Mouse (Mus musculus) gastrocnemius, postnatal 14 days (tissue): ENCODE measurements around the gene Pak4. TPM values are rescaled to one million over a fixed set of nuclear protein-coding genes. Genes with fewer than 3 reads are reported as not detected.

Experiments
- DNase-seq: peaks from one replicate; pipeline ENCODE4 v3.0.0; 2021; ENCODE audit warnings: mixed read lengths
- intact Hi-C: fragments of 180-260 bp; cut with DNase I; formaldehyde crosslinking; loops from one replicate; pipeline ENCODE4 v1.15.1; 2025; ENCODE audit warnings: low total_unique reads
- total RNA-seq, 2 experiments: library from RNA; stranded (reverse); gene quantifications; 2 replicates each; pipeline ENCODE4 v1.2.3; 2021

The Pak4 gene
- total RNA-seq, 2 experiments from 2014 or later, result 2.9 to 4.6 TPM

DNA sequence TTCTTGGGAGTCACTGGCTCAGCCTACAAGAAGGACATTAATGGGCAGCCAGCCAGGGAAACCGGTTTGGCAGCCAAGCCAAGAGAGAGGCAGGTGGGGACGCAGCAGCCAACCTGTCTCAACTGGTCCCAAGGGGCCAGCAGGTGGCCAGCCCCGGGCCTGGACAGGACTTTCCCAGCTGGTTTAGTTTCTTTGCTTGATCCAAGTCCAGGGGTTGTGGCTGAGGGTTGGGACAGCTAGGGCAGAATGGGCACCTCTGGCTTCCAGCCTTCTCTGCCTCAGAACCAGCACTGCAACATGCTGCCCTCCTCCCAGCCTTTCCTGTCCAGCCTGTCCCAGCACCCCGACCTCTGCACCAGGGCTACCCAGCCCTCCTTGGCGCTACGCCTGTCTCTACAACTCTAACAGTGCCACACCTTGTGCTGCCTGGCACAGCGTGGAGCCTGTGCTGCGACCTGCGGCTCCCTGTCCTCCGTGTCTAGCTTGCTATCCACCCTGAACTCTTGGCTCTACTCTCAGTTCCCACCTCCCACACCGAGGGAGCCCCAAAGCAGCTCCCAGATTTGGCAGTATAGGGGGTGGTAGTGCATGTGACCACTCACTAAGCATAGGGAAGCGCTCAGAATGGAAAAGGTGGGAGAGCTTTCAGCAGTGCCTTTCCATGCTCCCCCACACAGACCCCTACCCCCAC, 27.5 kb downstream of the Pak4 start:
- DNase-seq, result no peak
- intact Hi-C loops, result no loop called here

DNA sequence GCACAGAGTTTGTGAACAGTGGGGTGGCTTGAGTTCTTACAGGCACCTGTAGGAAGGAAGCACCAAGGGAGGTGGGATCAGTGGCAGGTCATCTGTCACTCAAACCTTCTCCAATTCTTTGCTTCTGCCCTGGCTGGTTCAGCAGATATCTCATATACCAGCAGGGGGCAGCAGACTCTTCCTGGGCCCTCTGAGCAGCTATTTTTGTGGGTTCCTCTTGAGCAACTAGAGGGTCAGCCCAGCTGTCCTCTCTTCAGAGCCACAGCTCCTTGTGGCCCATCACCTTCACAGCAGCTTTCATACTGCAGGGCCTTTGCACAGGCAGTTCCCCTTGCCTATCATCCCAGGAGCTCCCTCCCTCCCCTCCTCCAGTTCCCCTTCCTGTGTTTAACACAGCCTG, 29.7 kb downstream of the Pak4 start:
- intact Hi-C loops, result loop anchor here (5.0 to 10.0 kb wide), 2 partner anchors 34 to 157 kb away; no protein-coding TSS in a partner anchor
- peak; percentile 56 for DNase-seq

DNA sequence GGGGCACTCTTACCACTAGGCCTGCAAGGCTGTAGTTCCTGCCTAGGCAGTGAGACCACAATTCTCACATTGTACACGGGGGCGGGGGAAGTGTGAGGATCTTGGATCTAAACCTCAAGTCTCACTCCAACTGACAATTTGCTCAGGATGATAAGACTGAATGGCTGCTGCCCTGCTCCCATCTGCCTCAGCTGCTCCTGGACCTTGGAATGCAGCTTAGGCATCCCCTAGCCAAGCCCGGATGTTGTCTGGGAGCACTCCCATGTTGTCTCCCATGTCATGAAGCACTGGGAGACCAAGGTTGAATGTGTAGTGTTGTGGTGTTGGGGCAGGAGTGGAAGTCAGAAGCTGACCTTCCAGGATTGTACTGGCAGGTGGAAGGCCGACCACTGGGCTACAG, 30.4 kb downstream of the Pak4 start:
- intact Hi-C loops, result loop anchor here (5.0 to 10.0 kb wide), 2 partner anchors 35 to 157 kb away; no protein-coding TSS in a partner anchor
- DNase-seq, result no peak

DNA sequence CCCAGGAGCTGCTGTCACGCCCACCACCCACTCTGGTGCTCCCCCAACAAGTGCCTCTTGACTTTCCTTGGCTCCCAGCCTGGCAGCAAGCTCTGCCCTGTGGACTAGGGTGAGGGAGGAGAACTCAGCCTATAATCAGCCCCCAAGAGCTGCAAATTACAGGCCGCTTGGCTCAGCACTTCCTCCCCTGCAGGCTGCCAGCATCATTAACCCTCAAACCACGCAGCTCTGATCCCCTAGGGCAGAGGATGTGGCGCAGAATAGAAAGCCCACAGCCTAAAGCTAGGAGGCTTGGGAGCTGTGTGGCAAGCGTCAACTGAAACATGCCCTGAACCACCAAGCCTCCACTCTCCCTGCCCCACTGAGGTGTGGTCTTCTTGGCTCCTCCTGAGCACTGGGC, 32.6 kb downstream of the Pak4 start:
- intact Hi-C loops, result loop anchor here (5.0 to 10.0 kb wide), 2 partner anchors 37 to 159 kb away; no protein-coding TSS in a partner anchor

DNA sequence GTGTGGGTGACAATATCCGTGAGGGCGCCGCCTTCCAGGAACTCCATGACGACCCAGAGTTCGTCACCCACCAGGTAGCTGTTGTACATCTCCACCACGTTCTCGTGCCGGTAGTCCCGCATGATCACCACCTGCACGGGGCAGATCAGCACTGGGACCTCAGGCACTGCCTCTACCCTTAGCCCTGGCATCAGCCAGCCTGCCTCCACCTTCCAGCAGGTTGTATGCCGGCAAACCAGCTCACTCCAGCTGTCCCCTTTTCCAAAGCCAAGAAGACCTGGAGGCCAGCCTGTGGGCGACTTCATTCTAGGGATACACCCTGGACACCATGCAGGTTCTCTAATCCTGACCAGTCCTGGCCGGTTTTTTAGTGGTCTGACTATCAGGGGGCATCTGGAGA, 35.0 kb downstream of the Pak4 start:
- DNase-seq, result no peak
- intact Hi-C loops, result loop anchor here (10.0 kb wide), 1 partner anchor 162 kb away; no protein-coding TSS in a partner anchor

More for the DNA sequence above, 32.6 kb downstream of the Pak4 start:
- DNase-seq, result no peak

DNA sequence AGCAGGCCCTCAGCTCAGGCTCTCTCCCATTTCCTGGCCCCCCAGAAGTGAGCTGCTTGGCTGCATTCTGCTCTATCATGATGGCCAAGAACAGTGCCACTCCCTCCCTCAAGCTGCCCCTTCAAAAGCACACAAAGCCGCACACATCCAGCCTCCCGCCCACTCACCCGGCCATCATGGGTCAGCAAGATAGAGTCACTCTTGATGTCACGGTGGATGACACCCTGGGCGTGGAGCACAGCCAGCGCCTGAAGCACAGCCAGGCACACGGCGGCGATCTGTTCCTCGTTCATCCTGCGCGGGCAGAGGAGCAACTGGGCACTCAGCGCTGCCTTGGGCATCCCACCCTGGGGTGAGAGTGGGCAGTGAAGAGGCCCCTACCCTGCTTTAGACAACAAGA, 35.6 kb downstream of the Pak4 start:
- no peak for DNase-seq
- intact Hi-C loops, result loop anchor here (10.0 kb wide), 1 partner anchor 162 kb away; no protein-coding TSS in a partner anchor

DNA sequence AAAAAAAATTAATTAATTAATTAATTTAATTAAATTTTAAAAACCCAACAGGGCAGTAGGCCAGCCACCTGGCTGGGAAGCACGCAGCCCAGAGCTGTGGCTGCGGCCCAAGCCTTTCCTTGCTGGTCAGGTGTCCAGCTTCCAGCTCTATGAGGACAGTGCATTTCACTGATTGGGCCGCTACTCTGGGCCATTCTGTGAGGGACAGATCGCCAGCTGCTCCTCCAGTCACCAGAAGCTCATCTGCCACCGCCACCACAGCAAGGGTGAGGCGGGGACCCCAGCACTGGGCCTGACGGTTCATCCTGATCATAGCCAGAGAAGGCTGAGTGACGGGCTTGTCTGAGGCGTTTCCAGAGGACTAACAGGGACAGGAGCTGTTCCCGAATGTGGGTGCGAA, 36.0 kb downstream of the Pak4 start:
- intact Hi-C loops, result loop anchor here (10.0 kb wide), 1 partner anchor 163 kb away; no protein-coding TSS in a partner anchor
- DNase-seq, result no peak

DNA sequence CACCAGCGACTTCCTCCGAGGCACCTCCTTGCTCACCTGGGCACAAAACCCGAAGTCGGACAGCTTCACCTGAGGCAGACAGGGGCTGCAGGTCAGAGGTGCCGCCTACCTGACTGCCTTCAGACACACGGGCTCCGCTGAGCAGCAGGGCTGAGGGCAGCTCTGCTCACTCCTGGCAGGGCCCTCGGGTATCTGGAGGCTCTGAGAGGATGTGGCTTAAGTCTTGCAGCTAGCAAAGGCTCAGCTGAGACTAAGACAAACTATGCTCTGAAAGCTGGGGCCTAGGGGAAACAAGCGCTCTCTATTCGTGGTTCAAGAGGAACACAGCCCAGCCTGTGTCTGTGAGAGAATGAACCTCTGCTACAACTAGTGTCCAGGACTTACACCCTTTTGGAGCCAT, 37.1 kb downstream of the Pak4 start:
- intact Hi-C loops, result loop anchor here (10.0 kb wide), 1 partner anchor 164 kb away; no protein-coding TSS in a partner anchor
- DNase-seq, result no peak

DNA sequence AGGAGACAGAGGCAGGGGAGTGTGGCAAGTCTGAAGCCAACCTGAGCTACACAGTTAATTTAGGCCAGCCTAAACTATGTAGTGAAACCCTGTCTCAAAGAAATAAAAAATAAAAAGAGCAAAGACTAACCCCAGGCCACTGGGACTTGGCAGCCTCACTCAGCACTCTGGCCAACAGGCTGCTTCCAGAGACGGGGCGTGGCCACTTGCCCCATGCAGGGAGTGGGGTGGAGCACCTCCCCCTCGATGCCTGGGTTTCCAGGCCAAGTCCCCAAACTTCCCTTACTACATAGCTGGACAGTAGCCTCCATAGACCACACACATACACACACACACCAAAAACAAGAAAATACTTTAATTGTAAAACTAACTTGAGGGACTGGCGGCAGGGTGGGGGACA, 39.5 kb downstream of the Pak4 start:
- intact Hi-C loops, result no loop called here
- DNase-seq, result peak; percentile 81

DNA sequence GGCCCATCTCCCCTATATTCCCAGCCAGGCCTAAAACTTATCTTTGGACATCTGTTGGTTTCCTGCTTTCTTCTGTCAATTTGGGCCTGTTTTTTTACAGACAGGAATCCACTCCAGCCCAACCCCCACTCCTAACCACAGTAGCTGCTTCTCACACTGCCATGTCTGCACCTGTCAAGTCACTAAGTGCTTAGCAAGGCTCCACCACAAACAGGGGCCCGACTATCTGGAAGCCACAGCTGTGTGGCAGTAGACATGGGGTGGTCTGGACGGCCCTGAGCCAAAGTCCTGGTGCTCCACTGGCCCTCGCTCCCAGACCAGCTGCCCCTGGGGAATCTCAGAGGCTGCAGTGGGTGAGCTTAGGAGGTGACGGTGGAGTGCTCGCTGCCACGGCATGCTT, 40.3 kb downstream of the Pak4 start:
- DNase-seq, result no peak
- intact Hi-C loops, result no loop called here

DNA sequence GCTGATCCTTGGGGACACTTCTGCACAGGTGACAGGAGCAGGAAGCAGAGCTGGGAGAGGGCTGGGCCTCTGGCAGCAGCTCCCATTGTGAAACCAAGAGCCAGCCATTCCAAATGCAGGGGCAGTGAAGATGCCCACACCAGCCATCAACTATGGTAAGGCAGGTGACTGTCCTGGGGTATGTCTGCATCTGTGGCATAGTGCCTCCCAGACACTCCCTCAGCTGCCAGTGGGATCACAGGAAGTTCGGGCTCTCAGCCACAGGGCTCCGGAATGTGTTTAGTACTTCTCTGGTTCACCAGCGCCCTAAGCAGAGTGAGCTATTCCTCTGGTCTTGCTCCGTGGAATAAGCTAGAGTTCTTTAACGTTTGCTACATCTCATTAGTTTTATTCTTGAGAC, 40.9 kb downstream of the Pak4 start:
- DNase-seq, result no peak
- intact Hi-C loops, result no loop called here

DNA sequence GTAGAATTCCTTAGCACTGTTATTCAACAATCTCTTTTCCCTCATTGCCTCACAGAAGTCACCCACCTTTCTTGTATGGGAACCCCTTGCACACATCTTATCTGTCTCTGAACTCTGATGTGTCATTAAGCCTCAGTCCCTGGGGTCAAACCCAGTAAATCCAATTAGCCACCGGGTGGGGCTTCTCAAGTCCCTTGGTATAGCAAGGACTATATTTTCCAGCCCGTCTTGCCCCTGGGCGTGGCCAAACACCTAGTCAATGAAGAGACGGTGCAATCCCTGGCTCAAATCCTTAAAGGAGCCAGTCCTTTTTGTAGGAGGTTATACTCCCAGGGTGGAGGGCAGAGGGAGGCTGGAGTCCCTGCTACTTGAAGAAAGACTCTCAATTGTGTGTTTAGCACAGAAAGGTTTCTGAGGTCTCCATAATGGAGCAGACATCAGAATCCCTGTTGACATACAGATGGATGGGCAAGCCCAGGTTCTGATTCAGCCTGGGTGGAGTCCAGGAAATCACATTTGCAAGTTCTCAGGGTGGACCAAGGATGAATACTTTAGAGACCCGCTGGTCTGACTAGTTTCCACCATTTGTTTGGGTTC, 41.9 kb downstream of the Pak4 start:
- DNase-seq, result no peak
- intact Hi-C loops, result no loop called here

DNA sequence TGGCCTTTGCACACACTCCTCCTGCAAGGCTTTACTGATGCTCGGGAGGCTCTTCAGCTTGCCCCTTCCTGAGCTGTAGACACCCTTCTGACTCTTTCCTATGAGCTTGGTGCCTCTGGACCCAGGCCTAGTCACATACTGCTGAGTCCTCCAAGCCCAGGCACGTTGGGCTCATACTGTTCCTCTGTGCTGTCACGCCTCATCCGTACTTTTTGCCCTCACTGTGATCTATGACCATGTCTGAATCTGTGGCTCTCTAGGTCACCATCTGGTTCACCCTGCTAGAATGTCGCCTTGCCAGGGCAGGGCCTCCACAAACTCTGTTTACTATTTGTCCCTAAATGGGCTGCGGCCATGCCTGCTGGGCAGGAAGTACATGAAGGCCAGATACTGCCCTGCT, 44.9 kb downstream of the Pak4 start:
- DNase-seq, result no peak
- intact Hi-C loops, result no loop called here

DNA sequence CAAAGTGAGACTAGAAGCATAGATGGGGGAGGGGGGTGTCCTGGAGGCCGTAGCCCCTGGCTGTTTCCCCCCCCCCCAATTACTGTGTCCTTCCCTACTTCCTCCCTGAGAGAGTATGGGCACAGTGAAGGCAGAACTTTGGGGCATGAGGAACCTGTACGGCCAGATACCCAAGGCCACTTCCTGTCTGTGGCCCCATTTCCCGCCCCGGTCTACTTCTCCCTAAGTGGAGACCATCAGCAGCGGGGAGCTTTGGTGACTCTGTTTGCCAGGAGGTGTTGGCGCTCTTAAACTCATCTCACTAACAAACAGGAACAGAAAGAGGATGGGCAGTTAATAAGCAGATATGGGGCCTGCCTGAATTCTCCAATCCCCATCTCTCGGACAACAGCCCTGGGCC, 50.4 kb downstream of the Pak4 start:
- DNase-seq, result no peak
- intact Hi-C loops, result loop anchor here (10.0 kb wide), 1 partner anchor 63 kb away; no protein-coding TSS in a partner anchor

DNA sequence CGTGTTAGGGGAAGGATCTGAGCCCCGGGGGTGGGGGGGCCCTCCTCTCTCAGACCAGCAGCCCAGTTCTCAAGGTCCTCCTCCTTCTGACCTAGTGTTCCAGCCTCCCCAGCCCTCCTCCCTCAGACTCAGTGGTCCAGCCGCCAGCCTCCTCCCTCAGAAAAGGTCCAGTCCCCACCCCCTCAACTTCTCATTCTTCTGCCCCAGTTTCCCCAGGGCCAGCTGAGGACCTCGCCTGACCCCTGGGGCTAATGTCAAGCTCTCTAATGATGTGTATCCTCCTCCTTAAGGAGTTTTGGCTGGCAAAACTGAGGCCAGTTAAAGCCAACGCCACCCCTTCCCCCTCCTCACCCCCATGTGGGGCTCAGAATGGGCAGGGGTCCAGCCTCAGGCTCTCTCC, 50.8 kb downstream of the Pak4 start, which contains the start of gene Nccrp1:
Gene Nccrp1, minus strand, starts transcription at position 101 of the 400 bp plus-strand sequence.
- intact Hi-C loops, result loop anchor here (10.0 kb wide), 1 partner anchor 62 kb away; no protein-coding TSS in a partner anchor
- no peak for DNase-seq

DNA sequence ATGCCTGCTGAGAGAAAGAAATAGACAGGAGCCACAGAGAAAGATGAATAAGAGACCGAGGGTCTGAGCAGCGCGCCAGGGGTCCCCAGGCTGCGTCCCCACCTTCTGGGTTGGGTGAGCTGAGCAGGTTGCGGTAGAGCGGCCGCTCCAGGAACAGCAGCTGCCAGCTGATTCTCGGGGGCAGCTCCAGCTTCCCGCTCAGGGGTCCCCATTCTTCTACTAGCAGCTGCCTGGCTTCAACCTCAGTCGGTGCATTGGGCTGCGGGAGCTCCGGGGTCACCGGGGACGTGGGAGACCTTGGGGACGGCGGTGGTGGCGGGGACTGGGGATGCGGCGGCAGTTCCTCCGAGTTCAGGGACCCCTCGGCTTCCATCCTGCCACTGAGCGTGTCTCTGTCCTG, 51.3 kb downstream of the Pak4 start:
- intact Hi-C loops, result loop anchor here (10.0 kb wide), 1 partner anchor 62 kb away; no protein-coding TSS in a partner anchor
- no peak for DNase-seq

DNA sequence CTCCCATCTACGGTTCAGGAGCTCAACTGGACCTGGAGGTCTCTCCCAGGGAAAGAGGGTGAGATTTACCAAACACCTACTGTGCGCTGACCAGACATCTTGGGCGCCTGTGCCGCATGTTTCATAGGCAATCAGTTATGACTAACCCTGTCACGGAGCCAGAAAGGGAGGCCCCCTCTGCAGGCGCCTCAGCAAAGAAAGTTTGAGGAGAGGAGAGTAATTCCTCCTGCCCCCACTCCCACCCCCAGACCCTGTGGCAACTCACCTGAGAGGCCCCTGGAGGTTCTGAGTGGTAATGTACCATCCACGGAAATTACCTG, 52.1 kb downstream of the Pak4 start:
- intact Hi-C loops, result loop anchor here (10.0 kb wide), 1 partner anchor 61 kb away; no protein-coding TSS in a partner anchor
- DNase-seq, result no peak

DNA sequence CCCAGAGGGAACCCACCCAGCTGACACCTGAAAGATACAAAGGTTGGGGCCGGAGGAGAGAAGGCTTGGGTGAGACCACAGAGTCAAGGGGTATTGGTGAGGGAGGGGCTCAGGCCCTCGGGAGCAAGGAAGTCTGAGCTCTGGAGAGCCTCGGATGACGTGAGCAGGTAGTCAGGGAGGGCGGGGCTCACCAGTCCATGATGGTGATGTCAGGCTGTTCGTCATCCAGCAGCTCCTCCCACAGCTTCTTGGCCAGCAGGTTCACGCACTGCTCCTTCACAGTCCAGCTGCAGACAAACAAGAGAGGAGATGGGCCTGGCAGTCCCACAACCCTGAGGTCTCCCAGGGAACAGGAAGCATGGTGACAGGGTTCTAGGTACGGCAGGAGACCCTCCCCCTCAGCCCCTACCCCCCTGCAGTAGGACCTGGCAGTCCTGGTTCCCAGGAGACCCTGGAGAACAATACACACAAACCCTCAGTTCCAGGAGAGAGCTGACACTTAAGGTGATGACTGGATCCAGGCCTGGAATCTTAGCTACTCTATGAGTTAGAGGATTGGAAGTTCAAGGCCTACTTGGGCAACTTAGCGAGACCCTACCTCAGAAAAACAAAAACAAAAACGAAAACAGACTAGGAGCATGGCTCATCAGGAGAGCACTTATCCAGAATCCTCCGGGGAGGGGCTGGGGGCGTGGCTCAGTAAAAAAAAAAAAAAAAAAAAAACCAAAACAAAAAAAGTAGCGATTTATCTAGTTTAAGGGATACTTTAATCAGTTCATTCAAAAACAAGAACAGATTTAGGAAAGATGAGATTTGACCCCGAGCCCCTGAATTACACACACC, 52.7 kb downstream of the Pak4 start:
- DNase-seq, result no peak
- intact Hi-C loops, result loop anchor here (10.0 kb wide), 1 partner anchor 60 kb away; no protein-coding TSS in a partner anchor

DNA sequence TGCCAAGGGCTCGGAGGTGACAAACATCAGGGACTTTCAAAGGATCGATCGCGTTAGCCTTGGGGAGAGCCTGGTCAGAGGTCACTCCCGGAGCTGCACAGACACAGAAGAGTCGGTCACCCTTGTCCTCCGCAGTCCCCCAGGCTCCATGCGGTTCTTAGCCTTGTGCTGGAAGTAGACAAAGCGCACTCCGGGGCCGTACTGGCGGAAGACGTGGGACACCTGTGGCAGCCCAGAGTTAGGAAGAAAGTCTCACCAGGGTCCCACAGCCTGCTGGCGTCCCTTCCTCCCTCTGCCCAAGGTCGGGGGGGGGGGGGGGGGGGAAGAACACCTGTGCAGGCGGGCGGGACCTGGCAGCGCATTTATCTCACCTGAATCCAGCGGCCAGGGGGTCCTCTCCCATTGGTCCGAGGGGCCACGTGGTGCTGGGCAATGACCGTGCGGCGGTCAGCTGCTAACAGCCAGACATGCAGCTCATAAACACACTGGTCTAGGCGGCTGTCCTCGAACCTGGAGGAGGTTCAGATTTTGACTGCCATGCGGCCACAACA, 53.9 kb downstream of the Pak4 start:
- intact Hi-C loops, result loop anchor here (10.0 kb wide), 1 partner anchor 59 kb away; no protein-coding TSS in a partner anchor
- no peak for DNase-seq
